Mouse (Mus musculus) right cerebral cortex, postnatal 4 days (tissue): ENCODE results near the gene Il4i1.

Experiments
- DNase-seq: peaks from one replicate; pipeline ENCODE4 v3.0.0-alpha.2; 2022

Gene Il4i1

DNA sequence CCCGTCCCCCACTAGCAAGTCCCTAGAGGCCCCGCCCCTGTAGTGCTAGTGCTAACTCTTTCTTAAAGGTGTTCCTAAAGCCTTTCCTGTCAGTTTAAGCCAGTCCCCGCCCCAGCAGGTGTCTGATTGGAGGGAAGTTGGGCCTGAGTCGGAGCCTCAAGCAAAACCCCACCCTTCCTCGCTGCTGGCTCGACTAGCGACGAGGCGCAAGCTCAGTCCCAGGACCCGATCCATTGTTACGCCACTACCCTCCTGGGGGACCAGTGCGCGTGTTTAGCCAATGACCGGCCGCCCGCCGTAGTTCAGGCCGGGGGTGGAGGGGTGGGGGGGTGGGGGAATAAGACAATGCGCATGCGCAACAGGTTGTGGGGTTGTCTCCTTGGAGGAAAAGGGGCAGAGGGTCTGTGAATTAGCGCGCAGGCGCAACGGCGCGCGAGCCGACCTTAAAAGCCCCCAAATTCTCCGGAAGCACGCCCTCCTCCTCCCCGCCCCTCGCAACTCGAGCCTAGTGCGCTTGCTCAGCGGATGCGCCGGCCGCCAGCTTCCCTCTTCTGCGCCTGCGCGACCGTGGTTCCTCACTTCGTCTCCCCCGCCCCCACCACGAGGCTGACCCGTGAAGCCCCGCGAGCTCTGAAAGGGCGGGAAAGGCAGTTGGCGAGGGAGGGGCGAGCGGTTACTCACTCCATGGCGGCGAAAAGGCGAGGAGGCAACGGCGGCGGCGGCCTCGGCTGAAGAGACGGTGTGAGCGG, at the start of gene Il4i1, which contains the start of gene Nup62:
Gene Il4i1 (plus strand): TSS at position 667 of the 749 bp plus-strand sequence.
Gene Nup62 (plus strand): TSS at position 368 of the 749 bp plus-strand sequence.
- peak; percentile 100 for DNase-seq

DNA sequence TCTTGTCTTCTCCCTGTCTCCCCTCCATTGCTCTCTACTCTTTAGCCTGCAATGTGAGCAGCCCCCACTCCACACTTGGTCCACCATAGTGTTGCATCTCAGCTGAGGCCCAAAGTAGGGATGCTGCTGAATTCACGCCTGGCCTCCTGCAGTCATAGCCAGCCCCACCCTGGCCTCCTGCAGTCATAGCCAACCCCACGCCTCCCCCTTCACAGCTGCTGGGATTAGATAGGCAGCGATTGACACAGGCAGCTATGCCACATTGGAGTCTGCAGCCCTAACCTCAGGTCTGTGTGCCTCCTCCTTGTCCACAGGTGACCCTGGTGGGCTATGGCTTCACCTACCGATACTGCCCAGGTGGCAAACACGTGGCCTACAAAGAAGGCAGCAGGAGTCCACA, 48.1 kb upstream of the Il4i1 start:
- DNase-seq, result no peak

- peak; percentile 42 for DNase-seq
Observed at GRCm38 (mm10) chr7:44770046-44770578, 46.1 kb upstream of the Il4i1 start.

- DNase-seq, result no peak
Observed at GRCm38 (mm10) chr7:44772591-44773204, 43.5 kb upstream of the Il4i1 start.

DNA sequence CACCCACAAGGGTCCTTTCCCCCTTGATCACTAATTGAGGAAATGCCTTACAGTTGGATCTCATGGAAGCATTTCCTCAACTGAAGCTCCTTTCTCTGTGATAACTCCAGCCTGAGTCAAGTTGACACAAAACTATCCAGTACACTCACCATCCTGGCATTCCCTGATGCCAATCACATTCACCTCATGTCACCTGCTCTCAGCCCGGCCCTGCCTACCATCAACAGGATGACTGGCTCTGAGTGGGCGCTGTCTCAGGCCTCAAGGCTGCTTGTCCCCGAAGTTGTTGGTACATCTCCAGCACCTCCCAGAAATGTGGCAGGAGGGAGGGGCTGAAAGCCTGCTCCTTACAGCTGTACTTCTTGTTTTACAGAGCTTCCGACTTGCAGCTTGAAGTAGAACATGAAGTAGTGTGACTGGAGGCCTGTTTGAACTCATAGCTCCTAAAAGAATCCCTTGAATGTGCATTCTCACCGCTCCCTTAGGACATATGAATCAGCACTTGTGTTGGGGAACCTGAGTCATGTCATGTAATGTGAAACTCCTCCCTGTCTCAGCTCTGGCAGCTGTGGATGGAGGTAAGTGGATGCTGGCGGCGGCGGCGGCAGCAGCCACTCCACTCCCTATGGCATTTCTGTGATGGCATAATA, 39.2 kb upstream of the Il4i1 start:
- no peak for DNase-seq

DNA sequence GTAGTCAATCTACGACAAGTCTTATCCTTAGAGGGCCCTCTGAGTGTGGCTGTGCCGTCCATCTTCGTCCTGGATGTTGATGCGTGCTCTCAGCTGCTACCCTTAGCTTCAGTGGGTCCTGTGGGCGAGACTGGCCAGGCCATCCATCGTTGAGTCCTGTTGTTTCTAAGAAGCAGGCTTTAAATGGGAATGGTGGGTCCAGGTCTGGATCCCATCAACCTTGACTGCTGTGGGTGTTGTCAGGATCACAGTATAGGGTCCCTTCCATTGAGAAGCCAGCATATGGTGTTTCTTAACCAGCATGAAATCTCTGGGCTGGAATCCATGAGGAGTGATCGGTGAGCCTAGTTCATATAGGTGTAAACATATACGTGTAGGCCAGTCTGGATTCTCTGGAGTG, 36.1 kb upstream of the Il4i1 start:
- DNase-seq, result no peak

DNA sequence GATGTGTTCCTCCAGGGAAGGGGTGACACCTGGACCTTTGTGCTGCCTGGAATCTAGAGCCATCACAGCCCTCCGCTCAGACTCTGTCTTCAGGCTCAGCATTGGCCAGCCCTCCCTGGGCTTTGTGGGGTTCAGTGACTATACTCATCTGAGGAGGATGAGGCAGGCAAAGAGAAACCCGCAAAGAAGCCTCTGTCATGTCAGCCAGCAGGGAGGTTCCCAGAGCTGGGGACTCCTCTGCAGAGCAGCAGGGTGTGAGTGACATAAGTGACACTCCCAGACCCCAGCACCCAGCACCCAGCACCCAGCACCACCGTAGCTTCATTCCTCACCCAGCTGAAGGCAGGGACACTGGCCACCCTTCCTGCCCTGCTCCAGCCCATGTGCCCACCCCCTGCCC, 26.7 kb upstream of the Il4i1 start:
- no peak for DNase-seq

DNA sequence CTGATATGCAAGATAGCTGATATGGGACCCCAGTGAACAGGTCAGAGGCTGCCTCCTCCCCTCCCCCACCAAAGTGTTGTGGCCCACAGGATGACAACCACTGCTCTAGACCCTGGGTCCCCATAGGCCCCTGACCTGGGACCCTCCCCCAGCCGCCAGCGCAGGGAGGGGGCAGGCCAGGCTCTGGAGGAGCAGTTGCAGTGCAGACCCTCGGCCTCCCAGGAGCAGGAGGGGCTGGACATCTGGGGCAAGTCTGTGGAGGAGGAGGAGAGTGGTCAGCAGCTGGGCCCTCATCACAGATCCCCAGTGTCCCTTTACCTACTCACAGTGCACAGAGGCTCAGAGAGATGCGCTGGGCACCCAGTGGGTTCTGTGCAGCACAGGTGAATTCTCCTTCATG, 26.1 kb upstream of the Il4i1 start:
- no peak for DNase-seq

- DNase-seq, result no peak
Observed at GRCm38 (mm10) chr7:44792781-44793180, 23.4 kb upstream of the Il4i1 start.

GRCm38 (mm10) chr7:44808927-44809326, 7.3 kb upstream of the Il4i1 start:
- DNase-seq, result no peak

DNA sequence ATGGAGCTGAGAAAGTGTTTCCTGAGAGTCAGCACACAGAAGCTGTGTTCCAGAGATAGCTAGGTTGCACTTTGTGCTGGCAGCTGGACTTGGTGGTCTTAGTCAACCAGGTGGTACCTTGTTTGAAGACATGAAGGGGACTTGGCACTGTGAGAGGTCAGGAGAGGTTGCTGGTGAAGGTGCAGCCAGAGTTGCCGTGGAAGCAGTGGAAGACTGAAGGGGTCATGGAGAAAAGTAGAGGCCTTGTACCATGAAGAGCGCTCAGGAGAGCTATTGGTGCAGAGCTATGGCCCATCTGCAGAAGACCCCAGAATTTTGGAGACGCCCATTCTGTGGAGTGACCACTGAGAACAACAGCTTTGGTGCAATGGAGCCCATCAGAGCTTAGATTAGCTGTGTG, 6.7 kb upstream of the Il4i1 start:
- DNase-seq, result no peak

DNA sequence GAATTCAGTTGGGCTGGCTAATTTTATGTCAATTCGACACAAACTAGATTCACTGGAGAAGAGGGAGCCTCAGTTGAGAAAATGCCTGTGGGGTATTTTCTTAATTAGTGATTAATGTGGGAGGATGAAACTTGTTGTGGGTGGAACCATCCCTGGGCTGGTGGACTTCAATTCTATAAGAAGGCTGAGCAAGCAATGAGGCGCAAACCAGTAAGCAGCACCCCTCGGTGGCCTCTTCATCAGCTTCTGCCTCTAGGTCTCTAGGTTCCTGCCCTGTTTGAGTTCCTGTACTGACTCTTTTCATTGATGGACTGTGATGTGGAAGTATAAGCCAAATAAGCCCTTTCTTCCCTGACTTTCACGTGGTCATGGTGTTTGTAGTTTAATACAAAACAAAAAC, 5.8 kb upstream of the Il4i1 start:
- no peak for DNase-seq

DNA sequence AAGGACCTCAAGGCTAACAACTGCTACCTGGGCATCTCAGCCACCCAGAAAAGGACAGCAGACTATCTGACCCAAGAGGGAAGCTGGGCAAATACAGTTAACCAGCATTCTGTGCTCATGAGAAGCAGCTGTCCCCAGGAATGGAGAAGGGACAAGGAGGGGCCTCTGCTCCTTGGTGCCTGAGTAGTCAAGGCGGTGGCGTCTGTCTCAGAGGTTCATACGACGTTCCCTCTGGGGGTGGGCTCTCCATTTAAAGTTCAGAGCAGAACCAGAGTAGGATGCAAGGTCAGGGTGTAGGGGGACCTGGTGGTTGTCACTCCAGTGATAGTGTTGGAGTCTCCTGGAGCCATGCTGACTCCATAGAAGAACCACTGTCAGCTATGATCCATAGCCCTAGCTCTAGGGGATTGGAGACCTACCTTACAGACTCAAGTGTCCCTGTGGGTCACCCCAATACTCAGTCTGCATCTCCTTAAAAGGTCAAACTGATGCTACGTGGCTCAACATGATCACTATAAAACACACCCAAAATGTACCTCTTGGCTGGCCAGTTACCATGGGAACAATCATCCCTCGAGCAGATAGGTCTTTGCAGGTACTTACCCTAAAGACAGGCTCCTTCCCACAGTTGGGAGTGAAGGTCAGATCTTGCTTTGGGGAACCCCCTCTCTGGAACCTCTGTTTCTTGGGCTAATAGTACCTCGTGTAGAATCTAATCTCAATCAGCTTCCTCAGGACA, 5.2 kb upstream of the Il4i1 start:
- no peak for DNase-seq

DNA sequence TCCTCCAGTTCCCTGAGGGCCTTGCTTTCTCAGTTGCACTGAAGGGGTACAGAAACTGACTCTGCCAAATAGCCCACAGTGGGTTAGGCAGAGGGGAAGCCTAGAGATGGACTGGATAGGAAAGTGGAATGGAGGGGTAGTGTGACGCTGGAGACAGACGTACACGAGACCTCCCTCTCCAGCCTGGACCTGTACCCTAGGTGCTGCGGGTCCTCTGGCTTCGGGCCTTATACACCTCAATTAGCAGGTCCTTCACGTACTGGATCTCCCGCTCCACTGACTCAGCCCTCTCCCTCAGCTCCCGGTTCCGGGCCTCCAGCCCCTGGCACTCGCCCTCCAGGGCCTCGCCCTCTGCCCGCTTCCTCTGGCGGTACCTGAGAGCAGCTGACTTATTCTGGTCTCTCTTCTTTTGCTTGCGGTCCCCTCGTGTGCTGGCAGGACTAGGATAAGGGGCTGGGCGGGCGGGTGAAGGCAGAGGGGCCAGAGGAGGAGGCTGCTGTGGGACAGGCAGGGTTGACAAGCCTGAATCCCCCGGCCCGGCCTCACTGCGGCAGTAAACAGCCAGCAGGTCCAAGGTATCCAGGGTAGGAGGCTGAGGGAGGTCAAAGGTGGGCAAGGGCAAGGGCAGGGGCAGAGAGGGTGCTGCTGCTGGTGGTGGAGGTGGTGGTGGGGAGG, 3.4 kb upstream of the Il4i1 start:
- DNase-seq, result no peak

DNA sequence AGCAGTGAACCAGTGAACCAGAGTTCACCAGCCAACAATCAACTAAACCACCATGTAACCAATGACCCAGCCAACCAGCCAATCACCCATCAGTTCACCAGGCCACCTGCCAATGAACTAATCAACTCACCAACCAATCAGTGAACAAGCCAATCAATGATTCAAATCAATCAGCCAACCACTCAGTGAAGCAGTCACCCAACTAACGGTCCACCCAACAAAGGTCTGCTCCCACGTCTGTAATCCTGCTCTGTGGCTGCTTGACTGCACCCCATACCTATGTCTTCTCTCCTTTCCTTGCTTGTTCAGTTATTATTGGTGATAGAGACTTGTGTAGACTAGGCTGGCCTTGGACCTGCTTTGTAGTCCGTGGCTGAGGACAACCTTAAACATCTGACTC, 2.2 kb upstream of the Il4i1 start:
- DNase-seq, result no peak

DNA sequence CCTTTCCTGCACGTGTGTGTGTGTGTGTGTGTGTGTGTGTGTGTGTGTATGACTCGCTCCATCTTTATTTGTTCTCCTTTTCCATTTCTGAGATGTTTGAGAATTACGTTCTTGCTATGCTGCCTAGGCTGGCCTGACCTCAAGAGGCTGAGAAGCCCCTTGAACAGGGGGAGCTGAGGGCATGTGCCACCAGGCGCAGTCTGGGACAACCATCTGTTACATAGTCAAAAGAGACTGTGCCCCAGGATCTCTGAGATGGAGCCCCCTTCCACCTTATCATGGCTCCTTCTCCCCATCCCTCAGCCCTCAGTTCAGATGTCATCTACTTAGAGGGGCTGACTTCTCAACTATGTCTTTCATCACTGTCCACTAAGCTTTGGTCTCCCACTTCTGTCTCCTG, 1.8 kb upstream of the Il4i1 start:
- DNase-seq, result no peak

GRCm38 (mm10) chr7:44814952-44815553, 1.1 kb upstream of the Il4i1 start:
- DNase-seq, result no peak

DNA sequence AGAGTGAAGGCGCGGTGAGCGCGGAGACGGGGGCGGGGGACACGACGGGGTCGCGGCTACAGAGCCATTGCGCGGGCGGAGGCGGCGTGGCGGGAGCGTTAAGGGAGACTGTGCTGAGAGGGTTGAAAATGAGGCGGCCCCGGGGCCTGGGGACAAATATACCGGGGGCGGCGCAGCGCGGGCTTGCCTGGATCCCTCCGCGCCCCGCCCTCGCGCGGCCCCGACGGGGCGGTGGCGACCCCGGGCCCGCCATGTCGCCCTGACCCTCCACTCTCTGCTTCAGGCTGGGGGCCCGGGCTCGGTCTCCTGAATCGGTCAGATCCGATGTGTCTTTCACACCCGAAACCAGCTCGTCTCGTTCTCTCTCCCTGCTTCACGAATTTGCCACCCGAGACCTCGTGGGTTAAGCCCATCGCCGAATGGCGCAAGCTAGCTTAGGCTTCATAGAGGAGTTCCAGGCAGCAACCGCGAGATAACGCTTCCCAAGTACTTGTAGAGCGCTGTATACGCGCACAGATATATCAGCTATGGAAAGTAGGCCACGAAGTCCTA, 359 bp downstream of the Il4i1 start, which contains the start of gene Atf5:
Gene Atf5 (minus strand): TSS at position 189 of the 552 bp plus-strand sequence.
- DNase-seq, result peak; percentile 68

DNA sequence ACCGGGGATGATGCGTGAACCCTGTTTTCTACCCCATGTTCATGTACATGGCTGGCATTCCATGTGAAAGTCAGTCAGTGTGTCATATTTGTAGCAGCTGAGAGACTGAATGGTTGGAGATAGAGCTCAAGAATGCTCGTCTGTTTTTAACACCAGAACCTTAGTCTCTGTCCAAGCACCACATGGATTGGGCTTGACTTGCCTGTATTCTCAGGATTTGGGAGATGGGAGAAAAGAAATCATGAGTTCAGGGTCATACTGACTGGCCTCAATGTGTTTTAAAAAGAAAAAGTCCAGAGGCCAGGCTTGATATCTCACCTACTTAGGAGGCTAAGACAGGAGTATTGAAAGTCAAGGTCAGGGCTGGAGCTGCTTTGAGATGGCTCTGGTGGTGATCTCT, 1.3 kb downstream of the Il4i1 start:
- no peak for DNase-seq

GRCm38 (mm10) chr7:44818164-44818563, 2.0 kb downstream of the Il4i1 start:
- DNase-seq, result no peak

DNA sequence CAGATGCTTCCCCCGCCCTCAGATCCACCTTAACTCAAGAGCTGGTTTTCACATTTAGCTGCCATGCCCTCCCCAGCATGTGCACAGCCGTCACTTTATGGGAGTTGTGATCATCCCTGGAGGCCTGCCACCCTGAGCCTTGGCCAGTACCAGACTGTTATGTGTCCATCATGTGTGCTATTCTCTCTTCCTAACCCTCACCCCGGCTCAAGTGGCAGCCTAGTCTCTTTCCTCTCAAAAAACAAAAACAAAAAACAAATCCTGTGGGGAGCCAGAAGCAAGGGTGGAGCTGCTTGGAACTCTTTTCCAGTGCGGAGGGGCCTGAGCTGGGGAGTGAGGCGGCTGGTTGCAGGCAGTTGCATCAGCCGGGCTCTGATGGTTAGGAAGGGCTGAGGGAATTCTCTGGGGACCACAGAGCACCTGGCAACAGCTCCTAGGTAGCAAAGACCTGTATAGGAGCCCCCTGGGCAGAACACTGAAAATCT, 2.6 kb downstream of the Il4i1 start:
- DNase-seq, result peak; percentile 42

DNA sequence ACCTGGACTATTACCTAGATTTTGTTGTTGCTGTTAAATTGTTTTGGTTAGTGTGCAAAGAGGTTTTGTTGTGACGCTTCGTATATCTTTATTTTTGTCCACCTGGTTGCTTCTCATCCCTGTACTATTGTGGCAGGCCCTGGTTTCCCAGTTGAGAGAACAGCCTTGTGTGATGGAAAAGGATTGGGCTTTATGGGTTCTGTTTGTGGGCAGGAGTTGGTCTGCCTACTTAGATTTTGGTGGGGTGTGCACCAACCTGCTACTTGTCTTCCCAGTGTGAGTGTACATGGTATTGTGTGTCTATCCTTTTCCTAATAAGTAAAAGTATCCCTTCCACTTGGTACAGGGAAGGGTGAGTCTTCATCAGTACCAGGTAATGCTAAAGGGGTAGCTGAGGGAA, 3.2 kb downstream of the Il4i1 start:
- DNase-seq, result no peak
